Mouse (Mus musculus) ES-E14 (cell line): Measurements from ENCODE around the gene Rsbn1. TPM values are rescaled to one million over a fixed set of nuclear protein-coding genes. Genes with fewer than 3 reads are reported as not detected.

Experiments
- DNase-seq: peaks from one replicate; pipeline ENCODE4 v3.0.0-alpha.2; 2013; ENCODE audit warnings: low read depth, low spot score
- H3K27ac ChIP-seq: 2 replicates; pipeline ENCODE4 v1.5.1; 2012; ENCODE audit warnings: low read depth, mild to moderate bottlenecking, low read length, moderate library complexity, mixed read lengths; ENCODE audit not compliant: poor library complexity, insufficient read depth, severe bottlenecking
- H3K36me3 ChIP-seq: 2 replicates; pipeline ENCODE4 v1.6.1; 2012; ENCODE audit warnings: mild to moderate bottlenecking, low read length, moderate library complexity, mixed read lengths; ENCODE audit not compliant: control insufficient read depth, poor library complexity, insufficient read depth, severe bottlenecking
- H3K4me1 ChIP-seq, 2 experiments: fragments of 150-350 bp in 1 of 2; sonication (generic) in 1 of 2; 2 replicates each; pipeline ENCODE4 v1.6.1; 2012; ENCODE audit warnings: low read length in 2 of 2, mild to moderate bottlenecking in 1 of 2, mixed read lengths in 1 of 2; ENCODE audit not compliant: control insufficient read depth in 2 of 2, insufficient read depth in 2 of 2, poor library complexity in 1 of 2
- H3K4me3 ChIP-seq, 2 experiments: fragments of 150-350 bp in 1 of 2; sonication (generic) in 1 of 2; 2 replicates each; pipeline ENCODE4 v1.5.1; 2012; ENCODE audit warnings: low read length in 2 of 2, low read depth in 1 of 2, mild to moderate bottlenecking in 1 of 2, mixed read lengths in 1 of 2; ENCODE audit not compliant: insufficient read depth in 1 of 2, poor library complexity in 1 of 2, severe bottlenecking in 1 of 2
- H3K9ac ChIP-seq: 2 replicates; pipeline ENCODE4 v1.6.1; 2012; ENCODE audit warnings: low read depth, mild to moderate bottlenecking, low read length, mixed read lengths; ENCODE audit not compliant: poor library complexity, insufficient read depth, severe bottlenecking
- H3K9me3 ChIP-seq: fragments of 150-350 bp; sonication (generic); 2 replicates; pipeline ENCODE4 v1.6.1; 2012; ENCODE audit warnings: low read depth, mild to moderate bottlenecking, low read length; ENCODE audit not compliant: control insufficient read depth, insufficient read depth
- CHD2 ChIP-seq: IDR thresholded peaks from 2 replicates; pipeline ENCODE4 v1.6.1; 2014; ENCODE audit warnings: mild to moderate bottlenecking, low read depth, low read length, inconsistent platforms
- HCFC1 ChIP-seq: IDR thresholded peaks from 2 replicates; pipeline ENCODE4 v1.6.1; 2012; ENCODE audit warnings: low read length, inconsistent platforms, borderline replicate concordance; ENCODE audit not compliant: insufficient read depth
- MAFK ChIP-seq: IDR thresholded peaks from 2 replicates; pipeline ENCODE4 v1.6.1; 2014; ENCODE audit warnings: mild to moderate bottlenecking, low read depth, low read length, inconsistent platforms; ENCODE audit not compliant: insufficient read depth
- ZC3H11A ChIP-seq: IDR thresholded peaks from 2 replicates; pipeline ENCODE4 v1.6.1; 2012; ENCODE audit warnings: low read depth, mild to moderate bottlenecking, inconsistent platforms, low read length, borderline replicate concordance
- ZNF384 ChIP-seq: IDR thresholded peaks from 2 replicates; pipeline ENCODE4 v1.6.1; 2012; ENCODE audit warnings: low read depth, low read length, inconsistent platforms
- in situ Hi-C, 2 experiments: fragments of 600-800 bp; cut with MboI; formaldehyde crosslinking; loops; one replicate each; pipeline ENCODE4 v1.15.1; 2025; ENCODE audit warnings: low sequenced_read_pairs in 2 of 2, inconsistent platforms in 1 of 2; ENCODE audit not compliant: unreplicated experiment in 2 of 2
- total RNA-seq: library from RNA; depleted of rRNA; stranded (reverse); fragments of 300-350 nt; gene quantifications from 2 replicates; pipeline ENCODE4 v1.2.3, GENCODE M21; 2012

Rsbn1 gene
- total RNA-seq, 1 experiment, result 14.4 TPM

DNA sequence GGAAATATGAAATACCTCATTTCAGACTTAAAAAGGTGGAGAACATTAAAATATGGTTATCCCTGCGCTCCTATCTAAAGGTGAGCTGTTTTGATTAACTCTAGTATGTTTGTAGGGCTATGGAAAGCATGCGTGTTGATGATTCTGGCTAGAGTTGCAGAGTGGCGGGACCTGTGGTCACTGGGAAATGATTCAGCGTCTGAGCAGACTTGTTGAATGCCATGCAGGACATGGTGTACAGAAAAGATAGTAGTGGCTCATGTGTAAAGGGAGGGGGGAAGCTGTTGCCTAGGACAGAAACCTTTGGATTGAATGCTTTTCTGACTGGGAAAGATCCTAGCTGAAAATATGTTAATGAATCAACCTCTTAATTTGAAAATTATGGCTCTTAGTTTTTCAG, 84.8 kb downstream of the Rsbn1 start:
- H3K4me1 ChIP-seq, result peaks cover 0 to 2% of the 10 kb centered on the region in 2 experiments; a peak in 1 of 4 replicates
- in situ Hi-C loops, result no loop called here
- no peak overlapping the region for H3K27ac ChIP-seq
- H3K9ac ChIP-seq, result no peak overlapping the region
- no peaks in the 10 kb centered on the region for H3K9me3 ChIP-seq
- peaks cover 2% of the 10 kb centered on the region; the same call in 1 of the 2 replicates for H3K36me3 ChIP-seq
- TF ChIP-seq CHD2 (no peak), HCFC1 (no peak), MAFK (no peak)
- no peak overlapping the region for H3K4me3 ChIP-seq
- DNase-seq, result no peak

DNA sequence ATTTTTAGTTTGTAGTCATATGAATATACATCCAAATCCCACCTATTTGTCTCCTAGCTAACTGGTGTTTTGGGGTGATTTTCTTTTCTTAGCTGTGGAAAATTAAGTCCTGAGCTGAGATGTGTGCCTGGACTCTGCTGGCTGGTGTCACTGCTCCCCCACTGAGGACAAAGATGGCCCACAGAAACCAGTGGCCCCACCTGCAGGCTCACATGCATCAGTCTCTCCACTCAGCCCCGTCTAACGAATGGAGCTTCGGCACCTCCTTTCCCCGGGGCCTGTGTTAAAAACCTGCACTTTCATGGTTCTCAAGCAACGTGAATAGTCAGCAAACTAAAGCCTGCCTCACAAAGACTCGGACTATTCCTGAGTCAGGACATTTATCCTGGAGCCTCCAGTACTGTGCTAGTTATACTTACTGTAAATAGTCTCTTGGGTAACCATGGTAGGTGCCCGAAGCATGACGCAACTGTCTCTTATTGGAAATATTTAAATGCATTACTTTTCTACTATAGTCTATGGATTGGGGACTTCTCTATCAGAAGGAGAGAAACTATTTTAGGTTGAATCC, 93.1 kb downstream of the Rsbn1 start:
- Histone ChIP-seq H3K9ac (no peak overlapping the region), H3K9me3 (no peaks in the 10 kb centered on the region), H3K4me3 (no peak overlapping the region), H3K4me1 (no peaks in the 10 kb centered on the region), H3K36me3 (peaks cover 9% of the 10 kb centered on the region), H3K27ac (no peak overlapping the region)
- no peak for DNase-seq
- in situ Hi-C loops, result no loop called here
- TF ChIP-seq MAFK (no peak), ZNF384 (no peak), ZC3H11A (no peak), HCFC1 (no peak), CHD2 (no peak)

DNA sequence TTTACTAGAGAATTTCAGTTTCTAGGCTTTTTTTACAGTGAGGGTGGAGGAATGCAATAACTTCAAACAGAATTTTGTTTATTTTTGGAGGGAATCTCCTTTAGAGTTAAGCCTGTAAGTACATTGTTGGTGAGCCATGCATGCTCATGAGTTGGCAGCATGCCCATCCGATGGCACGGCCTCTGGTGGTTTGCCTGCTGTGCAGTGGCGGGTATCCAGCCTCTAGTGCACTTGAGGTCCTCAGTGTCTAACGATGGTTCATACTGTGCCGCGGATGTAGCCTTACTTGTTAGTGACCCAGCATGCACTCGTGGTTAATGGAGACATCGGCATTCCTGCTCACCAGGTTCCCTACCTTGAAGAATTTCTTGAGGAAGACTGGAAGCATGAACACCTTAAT, 93.6 kb downstream of the Rsbn1 start:
- H3K27ac ChIP-seq, result no peak overlapping the region
- H3K9ac ChIP-seq, result no peak overlapping the region
- no peak overlapping the region for H3K4me3 ChIP-seq
- H3K9me3 ChIP-seq, result no peaks in the 10 kb centered on the region
- DNase-seq, result no peak
- H3K4me1 ChIP-seq, result no peaks in the 10 kb centered on the region
- in situ Hi-C loops, result no loop called here
- H3K36me3 ChIP-seq, result peaks cover 9% of the 10 kb centered on the region
- TF ChIP-seq ZNF384 (no peak), HCFC1 (no peak), CHD2 (no peak), ZC3H11A (no peak), MAFK (no peak)

DNA sequence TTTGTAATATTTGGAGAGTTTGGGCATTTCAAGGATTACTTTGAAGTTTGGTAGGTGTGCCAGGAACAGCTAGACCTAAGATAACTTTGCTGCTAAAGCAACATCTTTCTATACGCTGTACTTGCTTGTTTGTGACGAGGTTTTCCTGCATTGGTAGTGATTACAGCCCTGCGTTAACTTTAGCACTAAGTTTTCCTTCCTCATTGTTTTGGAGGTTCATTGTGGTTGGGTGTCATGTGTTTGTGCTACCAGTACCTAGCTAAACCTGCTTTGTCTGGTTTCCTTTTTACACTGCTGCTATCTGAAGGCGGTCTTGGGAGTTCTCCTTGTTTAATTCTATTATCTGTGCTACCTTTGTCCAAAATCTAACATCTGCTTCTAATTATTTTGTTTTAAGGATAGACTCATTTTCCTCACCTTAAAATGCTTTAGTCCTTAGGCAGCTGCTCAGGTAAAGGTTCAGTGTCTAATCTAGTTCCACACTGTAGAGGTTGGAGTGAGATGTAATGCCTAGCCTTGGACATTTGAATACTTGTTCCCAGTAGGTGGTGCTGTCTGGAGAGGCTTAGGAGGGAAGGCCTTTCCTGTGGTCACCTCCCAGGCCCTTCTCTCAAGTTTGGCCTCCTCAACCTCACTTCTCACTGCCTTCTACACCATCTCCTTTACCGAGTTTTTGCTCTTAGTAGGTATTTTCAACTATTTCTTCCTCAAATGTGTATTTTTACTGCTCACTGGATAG, 96.2 kb downstream of the Rsbn1 start:
- H3K36me3 ChIP-seq, result peaks cover 4% of the 10 kb centered on the region; the same call in 1 of the 2 replicates
- in situ Hi-C loops, result no loop called here
- no peak overlapping the region for H3K27ac ChIP-seq
- H3K4me1 ChIP-seq, result no peaks in the 10 kb centered on the region
- no peak for TF ChIP-seq ZNF384
- TF ChIP-seq HCFC1, result no peak
- no peak for TF ChIP-seq CHD2
- no peak for TF ChIP-seq ZC3H11A
- TF ChIP-seq MAFK, result no peak
- no peak overlapping the region for H3K9ac ChIP-seq
- H3K9me3 ChIP-seq, result no peaks in the 10 kb centered on the region
- no peak overlapping the region for H3K4me3 ChIP-seq
- no peak for DNase-seq

DNA sequence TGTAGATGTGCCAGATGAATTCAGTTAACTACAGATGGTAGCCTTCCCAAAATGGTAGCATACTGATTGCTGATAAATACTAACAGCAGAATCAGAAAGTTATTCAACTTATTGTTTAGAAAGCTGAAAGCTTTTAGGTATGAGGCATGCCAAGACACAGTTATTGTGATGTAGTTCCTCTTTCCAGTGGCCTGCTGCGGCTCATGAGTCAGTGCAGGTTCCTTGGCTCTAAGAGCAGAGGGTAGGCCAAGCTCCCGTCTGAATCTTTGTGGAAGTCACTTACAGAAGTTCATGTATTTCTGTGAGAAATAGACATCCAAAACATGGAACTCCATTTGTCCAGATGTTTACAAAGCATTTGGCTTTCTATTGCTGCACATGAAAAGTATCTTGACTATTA, 98.1 kb downstream of the Rsbn1 start:
- Histone ChIP-seq H3K9ac (no peak overlapping the region), H3K4me1 (no peaks in the 10 kb centered on the region), H3K36me3 (no peaks in the 10 kb centered on the region; the same call in 1 of the 2 replicates), H3K27ac (no peak overlapping the region), H3K9me3 (no peaks in the 10 kb centered on the region), H3K4me3 (no peak overlapping the region)
- in situ Hi-C loops, result no loop called here
- DNase-seq, result no peak
- TF ChIP-seq CHD2 (no peak), ZC3H11A (no peak), ZNF384 (no peak), HCFC1 (no peak), MAFK (no peak)
